Mouse (Mus musculus) layer of hippocampus, adult 11-12 months (tissue): Measurements from ENCODE around the gene Zbtb4.

Source experiments
- DNase-seq: peaks from one replicate; pipeline ENCODE4 v3.0.0; 2022; ENCODE audit warnings: low spot score

Gene Zbtb4

DNA sequence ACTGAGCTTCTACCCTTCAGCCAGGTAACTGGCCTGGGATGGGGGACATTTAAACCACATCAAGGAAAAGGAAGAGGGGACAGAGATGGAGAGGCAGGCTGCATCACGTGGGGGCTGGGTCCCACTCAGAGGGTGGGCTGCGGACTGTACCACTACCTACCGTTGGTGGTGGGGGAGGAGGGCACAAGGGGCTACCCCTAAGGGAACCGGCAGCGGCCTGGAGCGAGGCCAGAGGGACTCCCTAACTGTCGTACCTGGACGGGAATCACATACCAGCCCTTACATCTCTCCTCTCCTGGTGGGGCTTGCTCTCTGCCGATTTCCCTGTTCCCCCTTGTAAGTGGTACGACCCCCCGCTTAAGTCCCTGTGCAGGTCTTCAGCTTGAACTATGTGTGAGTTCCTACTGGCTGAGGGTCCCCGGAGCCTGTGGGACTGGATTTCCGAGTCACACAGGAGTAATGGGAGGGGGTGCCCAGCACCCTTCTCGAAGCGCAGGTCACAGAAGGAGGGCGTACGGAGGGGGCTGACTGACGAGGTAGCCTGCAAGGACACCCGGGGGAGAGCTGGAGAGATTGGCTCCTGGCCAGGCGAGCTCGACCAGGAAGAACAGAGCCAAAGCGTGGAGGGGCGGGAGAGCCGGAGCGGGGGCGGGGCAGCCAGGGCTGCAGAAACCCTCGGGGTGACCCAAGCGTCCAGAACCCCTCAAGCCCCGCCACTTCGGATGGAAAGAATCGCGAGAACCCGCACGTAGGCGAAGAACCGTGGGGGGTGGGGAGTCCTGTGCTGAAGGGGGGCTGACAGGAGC is 34.9 kb downstream of the Zbtb4 start:
- DNase-seq: peak; percentile 47

DNA sequence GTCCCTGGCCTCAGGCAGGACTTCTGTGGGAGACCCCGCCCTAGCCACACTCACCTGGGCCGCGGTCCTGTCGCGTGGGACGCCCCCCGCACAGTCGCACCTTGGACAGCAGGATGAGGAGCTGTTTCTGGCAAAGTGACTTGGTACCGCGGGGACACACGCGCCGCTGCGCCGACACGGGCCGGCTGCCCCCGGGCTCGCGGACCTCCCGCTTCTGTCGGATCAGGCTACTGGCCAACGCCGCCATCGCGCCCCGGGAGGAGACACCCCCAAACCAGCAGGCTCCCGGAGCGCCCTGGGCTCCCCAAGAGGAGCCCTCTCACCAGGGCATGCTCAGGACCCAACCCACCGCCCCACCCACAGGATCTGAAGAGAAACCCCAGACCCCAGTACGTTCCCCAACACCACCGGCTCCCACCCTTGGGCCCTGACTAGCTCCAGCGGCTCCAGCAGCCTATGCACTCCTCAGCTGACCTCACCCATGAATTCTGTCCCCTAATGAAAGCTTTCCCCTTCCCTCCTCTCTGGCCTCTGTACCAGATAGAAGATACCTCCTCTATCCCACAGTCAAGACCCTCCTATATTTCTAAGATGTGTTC is 35.8 kb downstream of the Zbtb4 start, which contains the start of gene Fgf11:
Fgf11 (minus strand) TSS at position 479 of the 599 bp plus-strand sequence.
- no peak for DNase-seq

DNA sequence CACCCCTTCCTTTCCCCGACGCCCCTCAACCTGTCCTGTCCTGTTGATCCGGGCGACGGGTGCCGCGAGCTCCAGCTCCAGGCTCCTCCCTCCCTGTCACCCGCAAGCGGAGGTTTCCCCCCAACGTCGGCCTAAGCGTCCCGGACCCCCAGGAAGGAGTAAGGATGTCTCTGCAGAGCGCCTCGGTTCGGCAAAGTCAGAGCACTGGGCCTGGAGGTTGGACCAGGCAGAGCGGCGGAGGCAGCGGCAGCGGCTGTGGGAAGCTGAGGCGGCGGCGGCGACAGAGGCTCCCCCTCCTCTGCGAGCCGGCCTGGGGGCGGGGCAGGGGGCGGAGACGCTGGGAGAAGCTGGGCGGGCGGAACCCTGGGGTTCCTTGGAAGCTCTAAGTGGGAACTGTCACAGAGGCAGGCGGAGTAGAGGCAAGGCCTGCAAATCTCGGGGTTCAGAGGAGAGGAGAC is 37.0 kb downstream of the Zbtb4 start:
- DNase-seq: peak; percentile 76

DNA sequence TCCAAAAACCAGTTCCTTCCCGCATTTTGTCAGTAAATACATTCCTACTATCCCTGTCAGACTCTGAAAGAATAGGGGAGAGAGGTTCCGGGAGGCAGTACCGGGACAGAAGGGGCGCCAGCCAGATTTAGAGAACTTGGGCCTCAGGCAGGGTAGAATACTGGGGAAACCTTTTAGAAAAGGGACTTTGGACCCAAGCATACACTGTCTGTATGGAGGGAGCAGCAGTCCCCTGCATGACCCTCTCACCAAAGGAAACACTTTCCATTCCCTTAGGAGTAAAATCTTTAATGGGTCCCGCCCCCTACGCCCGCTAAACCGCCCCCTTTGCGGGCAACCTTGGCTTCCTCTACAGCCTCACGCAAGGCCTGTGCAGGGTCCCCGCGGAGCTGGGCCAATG is 37.6 kb downstream of the Zbtb4 start:
- no peak for DNase-seq

DNA sequence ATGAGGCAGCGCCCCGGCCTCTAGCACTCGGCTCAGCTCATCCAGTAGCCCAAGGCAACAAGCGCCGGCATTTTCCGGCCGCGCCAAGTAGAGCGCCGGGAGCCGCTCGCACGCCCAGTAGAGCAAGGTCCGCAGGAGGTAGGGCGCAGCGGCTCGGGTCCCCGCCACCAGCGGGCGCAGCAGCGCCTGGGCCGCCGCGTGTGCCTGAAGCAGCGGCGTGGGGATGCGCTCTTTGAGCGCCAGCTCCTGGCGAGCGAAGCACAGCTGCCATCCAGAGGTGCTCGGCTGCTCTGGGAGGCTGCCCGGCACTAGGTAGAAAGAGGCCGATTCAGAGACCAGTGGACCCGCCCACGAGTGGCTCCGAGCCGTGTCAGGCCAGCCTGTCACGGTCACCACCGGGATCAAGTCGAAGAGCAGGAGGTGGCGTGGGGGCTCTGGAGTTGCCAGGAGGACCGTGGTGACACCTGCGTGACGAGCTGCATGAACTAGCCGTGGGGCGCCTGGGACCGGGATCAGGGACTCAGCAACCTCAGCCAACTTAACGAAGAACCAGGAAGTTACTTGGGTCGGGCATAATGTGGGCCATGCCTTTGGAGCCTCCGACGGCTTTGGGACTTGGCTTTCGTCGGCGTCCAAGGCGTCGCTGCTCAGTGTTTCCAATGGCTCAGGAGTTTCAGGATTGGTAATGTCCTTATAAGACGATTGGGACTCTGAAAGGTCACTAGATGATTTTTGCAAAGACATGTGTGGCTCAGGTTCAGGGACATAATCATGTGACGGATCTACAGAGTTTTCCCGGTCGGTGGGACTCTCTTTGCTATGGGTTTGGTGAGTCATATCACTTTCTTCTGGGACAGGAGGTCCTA is 38.3 kb downstream of the Zbtb4 start:
- DNase-seq: peak; percentile 60

DNA sequence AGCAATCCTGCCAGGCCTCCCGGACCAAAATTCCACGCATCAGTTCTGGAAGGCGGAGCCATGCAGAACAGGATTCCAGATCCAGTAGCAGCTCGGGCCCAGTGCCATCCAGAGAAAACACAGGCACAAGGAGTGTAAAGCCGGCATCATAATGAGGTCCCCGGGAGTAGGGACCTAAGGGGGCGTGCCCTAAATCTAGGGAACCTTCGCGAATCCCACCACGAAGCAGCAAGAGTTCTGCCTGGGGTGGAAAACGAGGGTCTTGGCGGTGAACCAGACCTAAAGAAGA is 38.9 kb downstream of the Zbtb4 start:
- no peak for DNase-seq

DNA sequence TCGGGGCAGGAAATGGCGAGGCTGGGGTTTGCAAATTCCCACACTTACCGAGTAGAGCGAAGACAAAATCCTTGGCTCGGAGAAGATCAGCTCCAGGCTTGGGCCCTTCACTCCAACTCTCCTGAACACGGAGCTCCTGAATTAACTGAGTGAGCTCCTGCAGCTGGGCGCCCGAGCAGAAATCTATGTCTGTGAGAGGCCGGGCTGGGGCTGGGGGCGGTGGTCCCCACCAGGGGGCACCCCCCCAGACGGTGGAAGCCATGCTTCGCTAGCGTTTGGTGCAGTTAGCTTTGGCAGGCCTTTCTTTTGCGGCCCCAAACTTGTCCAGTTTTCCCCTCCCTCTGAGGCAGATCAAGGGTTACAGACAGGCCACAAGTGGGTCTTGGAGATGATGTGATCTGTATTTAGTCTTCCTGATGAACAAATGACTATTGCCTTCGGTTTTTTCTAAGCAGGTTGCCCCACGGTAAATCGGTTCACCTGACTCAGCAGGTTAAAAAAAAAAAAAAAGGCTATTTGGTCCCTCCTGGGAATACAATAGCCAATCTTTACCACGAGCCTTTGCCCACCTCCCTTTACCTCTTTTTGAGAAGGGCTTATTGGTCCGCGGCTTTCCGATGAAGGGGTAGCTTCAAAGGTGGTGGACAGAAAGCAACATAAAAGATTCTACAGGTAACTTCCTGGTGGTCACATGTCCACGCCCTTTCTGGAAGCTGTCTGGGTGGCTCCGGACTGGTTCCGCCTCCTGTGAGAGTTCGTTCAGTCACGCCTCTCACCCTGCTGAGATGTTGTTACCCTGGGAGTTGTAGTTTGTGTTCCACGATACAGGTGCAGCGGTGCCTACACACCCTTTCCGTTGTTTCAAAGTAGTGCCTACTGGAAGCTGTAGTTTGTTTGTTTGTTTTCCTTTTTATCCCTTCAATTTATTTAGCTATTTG is 39.5 kb downstream of the Zbtb4 start, which contains the start of gene Tmem102:
Tmem102 (minus strand) TSS at position 653 of the 938 bp plus-strand sequence.
- DNase-seq: no peak

DNA sequence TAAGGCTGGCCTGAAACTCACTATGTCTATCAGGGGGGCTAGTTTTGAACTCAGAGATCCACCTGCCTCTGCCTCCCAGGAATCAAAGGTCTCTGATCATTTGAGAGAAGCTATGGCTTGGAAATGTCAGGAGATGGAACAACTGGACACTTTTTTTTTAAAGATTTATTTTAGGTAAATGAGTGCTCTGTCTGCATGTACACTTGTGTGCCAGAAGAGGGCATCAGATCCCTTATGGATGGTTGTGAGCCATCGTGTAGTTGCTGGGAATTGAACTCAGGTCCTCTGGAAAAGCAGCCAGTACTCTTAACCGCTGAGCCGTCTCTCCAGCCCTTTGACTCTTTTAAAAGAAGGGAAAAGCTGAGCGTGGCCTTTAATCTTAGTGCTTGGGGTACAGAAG is 40.7 kb downstream of the Zbtb4 start:
- no peak for DNase-seq

DNA sequence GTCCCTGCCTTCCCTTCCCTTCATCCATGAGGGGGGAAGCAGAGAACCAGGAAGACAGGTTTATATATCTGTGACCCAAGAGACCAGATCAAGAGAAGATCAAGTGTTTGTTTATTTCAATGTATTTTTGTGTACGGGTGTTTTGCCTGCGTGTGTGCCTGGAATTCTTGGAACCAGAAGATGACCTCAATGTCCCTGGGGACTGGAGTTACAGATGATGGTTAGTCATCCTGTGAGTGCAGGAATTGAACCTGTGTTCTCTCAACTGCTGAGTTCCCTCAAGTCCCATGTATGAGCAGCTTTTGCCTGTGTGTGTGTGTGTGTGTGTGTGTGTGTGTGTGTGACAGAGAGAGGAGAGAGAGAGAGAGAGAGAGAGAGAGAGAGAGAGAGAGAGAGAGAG is 41.9 kb downstream of the Zbtb4 start:
- DNase-seq: no peak

DNA sequence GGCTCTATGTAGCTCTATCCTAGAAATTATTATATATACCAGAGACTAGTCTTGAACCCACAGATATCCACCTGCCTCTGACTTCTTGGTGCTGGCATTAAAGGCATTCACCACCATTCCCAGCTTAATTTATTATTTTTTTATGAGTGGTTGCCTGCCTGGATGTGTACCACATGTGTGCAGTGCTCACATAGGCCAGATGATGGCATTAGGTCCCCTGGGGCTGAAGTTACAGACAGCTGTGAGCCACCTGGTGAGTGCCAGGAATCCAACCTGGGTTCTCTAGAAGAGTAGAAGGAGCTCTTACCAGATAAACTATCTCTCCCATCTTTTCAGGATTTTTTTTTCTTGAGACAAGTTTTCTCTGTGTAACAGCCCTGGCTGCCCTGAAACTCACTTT is 44.6 kb downstream of the Zbtb4 start:
- no peak for DNase-seq

DNA sequence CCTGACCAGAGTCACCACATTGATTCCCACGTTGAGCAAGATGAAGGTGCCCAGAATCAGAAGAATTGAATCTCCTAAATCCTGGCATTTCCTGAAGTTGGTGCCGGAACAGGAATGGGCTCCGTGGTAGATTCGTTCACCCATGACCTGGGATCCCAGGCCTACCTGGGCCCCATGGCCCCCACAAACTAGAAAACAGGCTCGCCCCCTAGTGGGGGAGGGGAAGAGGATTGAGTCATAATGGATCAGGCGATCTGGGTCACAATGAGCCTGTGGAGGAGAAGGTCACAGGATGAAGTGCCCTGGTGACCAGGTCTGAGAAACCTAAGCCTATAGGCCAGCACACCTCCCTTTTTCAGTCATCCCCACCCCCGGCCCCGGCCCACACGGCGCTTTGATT is 49.4 kb downstream of the Zbtb4 start, which contains the start of gene Gm39566:
Gm39566 (minus strand) TSS at position 144 of the 400 bp plus-strand sequence.
- no peak for DNase-seq

DNA sequence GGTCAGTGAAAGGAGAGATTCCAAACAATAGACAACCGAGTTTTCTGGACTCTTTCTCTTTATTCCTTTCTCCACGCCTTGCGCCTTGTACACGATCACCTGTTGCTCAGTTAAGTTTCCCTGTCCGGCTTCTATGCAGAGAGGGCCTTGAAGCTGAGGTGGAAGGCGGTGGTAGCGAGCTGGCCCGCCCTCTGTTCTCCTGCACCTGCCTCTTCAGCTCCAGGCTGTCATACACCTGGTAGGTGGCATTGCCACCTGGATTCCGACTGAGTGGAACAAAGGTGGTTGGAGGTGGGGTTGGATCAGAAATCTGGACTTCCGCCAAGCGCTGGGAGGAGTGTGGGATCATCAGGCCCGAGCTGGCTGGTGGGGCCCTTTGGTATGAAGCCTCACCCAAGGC is 50.8 kb downstream of the Zbtb4 start:
- DNase-seq: no peak

DNA sequence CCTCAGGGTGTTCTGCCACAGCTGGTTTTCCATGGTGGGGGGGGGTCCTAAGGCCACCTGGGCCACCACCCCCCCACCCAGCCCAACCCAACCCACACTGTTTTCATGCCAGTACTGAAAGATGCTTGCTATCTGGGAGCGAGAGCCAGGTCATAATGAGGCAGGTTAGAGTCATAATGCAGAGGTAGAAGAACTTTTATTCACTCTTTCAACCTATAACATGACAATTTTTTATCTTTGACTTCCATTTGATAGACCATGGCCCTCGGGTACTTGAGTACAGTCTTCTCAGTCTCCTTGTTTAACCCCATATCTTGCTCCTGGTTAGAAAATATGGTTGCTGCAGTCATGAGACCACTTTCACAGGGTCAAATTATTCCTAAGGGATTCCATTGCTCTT is 52.7 kb downstream of the Zbtb4 start, which contains the start of gene Spem2:
Spem2 (minus strand) TSS at position 101 of the 400 bp plus-strand sequence.
- DNase-seq: no peak

DNA sequence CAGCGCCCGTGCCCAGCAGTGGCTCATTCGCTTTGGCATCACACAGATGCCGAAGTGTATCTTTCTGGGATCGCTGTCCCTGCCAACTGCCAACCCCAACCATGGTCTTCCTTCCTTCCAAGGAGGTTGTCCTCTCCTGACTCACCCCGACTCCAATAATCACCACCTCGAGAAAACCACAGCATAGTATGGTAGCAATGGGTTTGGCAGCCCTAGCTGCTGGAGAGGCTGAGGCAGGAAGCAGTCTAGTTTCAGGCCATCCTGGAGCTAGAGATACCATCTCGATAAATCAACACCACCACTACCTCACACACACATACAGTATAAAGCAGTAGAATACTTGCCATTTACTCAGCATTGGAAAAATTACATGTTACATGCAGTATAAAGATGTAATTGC is 53.2 kb downstream of the Zbtb4 start:
- DNase-seq: no peak

DNA sequence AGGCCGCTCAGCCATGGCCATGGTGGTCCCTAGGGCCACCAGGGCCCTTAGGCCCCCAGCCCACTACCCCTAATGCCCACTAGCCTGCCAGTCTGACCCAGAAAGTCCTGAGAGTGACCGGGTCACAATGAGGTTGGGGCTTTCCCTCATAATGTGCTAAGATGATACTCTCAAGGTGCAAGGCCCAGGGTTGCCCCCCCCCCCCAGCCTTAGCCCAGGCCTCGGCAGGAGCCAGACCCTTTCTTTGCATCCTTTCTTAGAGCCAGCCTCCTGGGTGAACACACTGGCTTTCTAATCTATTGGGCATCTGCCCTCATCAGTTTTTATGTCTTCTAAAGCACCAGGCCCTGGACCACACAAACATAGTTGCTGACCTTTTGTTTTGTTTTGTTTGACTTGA is 56.4 kb downstream of the Zbtb4 start, which contains the start of gene Spem1:
Spem1 (minus strand) TSS at position 101 of the 400 bp plus-strand sequence.
- no peak for DNase-seq

DNA sequence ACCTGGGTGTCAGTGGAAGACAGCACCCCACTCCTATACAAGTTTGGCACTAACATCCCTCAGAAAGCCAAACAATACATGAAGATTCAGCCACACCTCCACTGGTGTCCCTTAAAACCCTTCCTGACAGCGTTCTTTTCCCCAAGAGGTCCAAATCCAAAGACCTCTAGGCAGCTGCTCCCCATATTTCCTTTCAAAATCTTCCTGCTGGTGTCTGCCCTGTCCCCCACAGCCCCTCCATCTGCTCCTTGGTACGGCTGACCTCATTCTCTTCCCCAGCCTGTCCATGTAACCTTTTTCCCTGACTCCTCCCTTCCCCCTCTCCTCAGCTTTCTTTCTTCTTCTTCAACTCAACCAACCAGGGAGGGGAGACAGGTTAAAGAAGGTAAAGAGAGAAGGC is 57.7 kb downstream of the Zbtb4 start:
- DNase-seq: no peak

DNA sequence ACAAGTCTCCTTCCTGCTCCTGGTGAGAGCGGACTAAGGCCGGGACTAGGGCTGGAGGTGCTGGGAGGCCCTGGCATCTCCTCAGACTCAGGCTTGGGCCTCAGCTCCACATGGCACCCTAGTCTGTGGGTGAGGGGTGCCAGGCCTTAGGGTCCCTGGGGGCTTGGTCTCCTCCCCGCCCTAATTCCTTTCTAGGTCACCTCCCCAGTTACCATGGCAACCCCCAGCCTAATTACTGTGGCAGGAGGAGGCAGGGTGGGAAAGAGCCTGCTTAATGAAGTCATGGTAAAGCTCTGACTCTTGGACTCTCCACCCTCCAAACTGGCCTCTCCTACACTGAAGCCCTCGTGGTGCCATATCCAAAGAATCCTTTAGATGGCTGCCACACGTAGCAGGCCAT is 63.1 kb downstream of the Zbtb4 start:
- no peak for DNase-seq

DNA sequence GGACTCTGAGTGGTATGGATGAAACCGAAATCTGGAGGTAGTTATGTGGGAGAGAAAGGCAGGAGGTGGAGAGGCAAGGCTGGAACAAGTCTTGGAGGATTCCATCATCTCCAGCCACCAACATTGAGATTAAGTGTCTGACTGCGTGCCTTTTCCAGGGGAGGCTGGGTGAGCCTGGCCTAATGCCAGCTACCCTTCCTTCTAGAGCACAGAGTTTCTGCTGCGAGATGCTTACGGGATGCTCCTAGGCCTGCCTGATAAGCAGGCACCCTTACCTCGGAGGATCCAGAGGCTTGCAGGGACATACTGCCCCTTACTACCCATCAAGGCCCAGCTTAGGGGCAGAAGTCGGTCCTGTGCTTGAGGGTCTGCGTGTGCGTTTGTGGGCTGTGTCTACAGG is 67.8 kb downstream of the Zbtb4 start:
- no peak for DNase-seq
